Mouse (Mus musculus) MEL (cell line): ENCODE measurements around the gene Frrs1l. TPM values are rescaled to one million over a fixed set of nuclear protein-coding genes. Genes with fewer than 3 reads are reported as not detected.

Experiments
- DNase-seq: peaks from one replicate; pipeline ENCODE4 v3.0.0; 2011; ENCODE audit warnings: low read depth, low spot score
- H3K27ac ChIP-seq: 2 replicates; pipeline ENCODE4 v1.5.1; 2012; ENCODE audit warnings: low read depth, mild to moderate bottlenecking, control low read depth, low read length, moderate library complexity; ENCODE audit not compliant: control insufficient read depth
- H3K27me3 ChIP-seq, 2 experiments: fragments of 150-350 bp in 1 of 2; sonication (generic) in 1 of 2; 2 replicates each; pipeline ENCODE4 v1.6.1; 2012; ENCODE audit warnings: low read length in 2 of 2, mild to moderate bottlenecking in 2 of 2, improper control_type of control experiment in 1 of 2, moderate library complexity in 1 of 2; ENCODE audit not compliant: insufficient read depth in 2 of 2, control insufficient read depth in 1 of 2
- H3K36me3 ChIP-seq, 2 experiments: 2 replicates each; pipeline ENCODE4 v1.6.1; 2012 to 2014; ENCODE audit warnings: low read length in 2 of 2, improper control_type of control experiment in 1 of 2, inconsistent platforms in 1 of 2, mild to moderate bottlenecking in 1 of 2; ENCODE audit not compliant: insufficient read depth in 2 of 2, control insufficient read depth in 1 of 2
- H3K4me1 ChIP-seq, 2 experiments: fragments of 150-350 bp in 1 of 2; sonication (generic) in 1 of 2; 2 replicates each; pipeline ENCODE4 v1.6.1; 2012; ENCODE audit warnings: low read length in 2 of 2, improper control_type of control experiment in 1 of 2, mild to moderate bottlenecking in 1 of 2; ENCODE audit not compliant: insufficient read depth in 2 of 2, control insufficient read depth in 1 of 2
- H3K4me3 ChIP-seq, 2 experiments: fragments of 150-350 bp in 1 of 2; sonication (generic) in 1 of 2; 2 replicates each; pipeline ENCODE4 v1.5.1; 2012; ENCODE audit warnings: low read depth in 2 of 2, low read length in 2 of 2, mild to moderate bottlenecking in 2 of 2, moderate library complexity in 2 of 2, control low read depth in 1 of 2, improper control_type of control experiment in 1 of 2; ENCODE audit not compliant: control insufficient read depth in 1 of 2, insufficient read depth in 1 of 2
- H3K79me2 ChIP-seq: 2 replicates; pipeline ENCODE4 v1.6.1; 2012; ENCODE audit warnings: mild to moderate bottlenecking, low read length, moderate library complexity; ENCODE audit not compliant: control insufficient read depth, poor library complexity, insufficient read depth
- H3K9ac ChIP-seq: 2 replicates; pipeline ENCODE4 v1.6.1; 2012; ENCODE audit warnings: low read depth, mild to moderate bottlenecking, control low read depth, low read length, moderate library complexity; ENCODE audit not compliant: control insufficient read depth, poor library complexity, severe bottlenecking
- H3K9me3 ChIP-seq: fragments of 150-350 bp; sonication (generic); replicated peaks from 2 replicates; pipeline ENCODE4 v1.6.1; 2012; ENCODE audit warnings: mild to moderate bottlenecking, low read length, improper control_type of control experiment, moderate library complexity; ENCODE audit not compliant: insufficient read depth
- BHLHE40 ChIP-seq: IDR thresholded peaks from 2 replicates; pipeline ENCODE4 v1.6.1; 2012; ENCODE audit warnings: low read depth, mild to moderate bottlenecking, inconsistent platforms, low read length, improper control_type of control experiment, borderline replicate concordance
- CHD1 ChIP-seq: IDR thresholded peaks from 2 replicates; pipeline ENCODE4 v1.6.1; 2012; ENCODE audit warnings: low read depth, mild to moderate bottlenecking, inconsistent platforms, low read length, improper control_type of control experiment
- CHD2 ChIP-seq: IDR thresholded peaks from 2 replicates; pipeline ENCODE4 v1.6.1; 2011; ENCODE audit warnings: low read length, improper control_type of control experiment
- ELF1 ChIP-seq: IDR thresholded peaks from 2 replicates; pipeline ENCODE4 v1.6.1; 2014; ENCODE audit warnings: low read depth, mild to moderate bottlenecking, inconsistent platforms, low read length, improper control_type of control experiment, moderate library complexity
- EP300 ChIP-seq, 2 experiments: IDR thresholded peaks; 2 replicates each; pipeline ENCODE4 v1.6.1; 2011; ENCODE audit warnings: improper control_type of control experiment in 2 of 2, low read length in 2 of 2, low read depth in 1 of 2, mild to moderate bottlenecking in 1 of 2
- GABPA ChIP-seq: IDR thresholded peaks from 2 replicates; pipeline ENCODE4 v1.6.1; 2012; ENCODE audit warnings: low read depth, mild to moderate bottlenecking, inconsistent platforms, low read length, improper control_type of control experiment, moderate library complexity
- GATA1 ChIP-seq: IDR thresholded peaks from 2 replicates; pipeline ENCODE4 v1.6.1; 2011; ENCODE audit warnings: low read depth, low read length, improper control_type of control experiment
- HCFC1 ChIP-seq: IDR thresholded peaks from 2 replicates; pipeline ENCODE4 v1.6.1; 2012; ENCODE audit warnings: low read depth, mild to moderate bottlenecking, inconsistent platforms, low read length, improper control_type of control experiment, moderate library complexity
- JUND ChIP-seq: IDR thresholded peaks from 2 replicates; pipeline ENCODE4 v1.6.1; 2011; ENCODE audit warnings: low read depth, mild to moderate bottlenecking, improper control_type of control experiment, low read length
- MAFK ChIP-seq: IDR thresholded peaks from 2 replicates; pipeline ENCODE4 v1.6.1; 2011; ENCODE audit warnings: low read depth, mild to moderate bottlenecking, low read length, improper control_type of control experiment, borderline replicate concordance
- MAX ChIP-seq: IDR thresholded peaks from 2 replicates; pipeline ENCODE4 v1.6.1; 2011; ENCODE audit warnings: low read length, improper control_type of control experiment
- MXI1 ChIP-seq: IDR thresholded peaks from 2 replicates; pipeline ENCODE4 v1.6.1; 2011; ENCODE audit warnings: mild to moderate bottlenecking, low read depth, low read length, improper control_type of control experiment
- MYC ChIP-seq: IDR thresholded peaks from 2 replicates; pipeline ENCODE4 v1.6.1; 2011; ENCODE audit warnings: low read depth, mild to moderate bottlenecking, low read length, improper control_type of control experiment, moderate library complexity
- NELFE ChIP-seq: IDR thresholded peaks from 2 replicates; pipeline ENCODE4 v1.6.1; 2011; ENCODE audit warnings: low read depth, low read length, improper control_type of control experiment
- POLR2A ChIP-seq, 2 experiments: IDR thresholded peaks; 2 replicates each; pipeline ENCODE4 v1.6.1; 2011 to 2012; ENCODE audit warnings: low read length in 2 of 2, mild to moderate bottlenecking in 2 of 2, control low read depth in 1 of 2, improper control_type of control experiment in 1 of 2, low read depth in 1 of 2, moderate library complexity in 1 of 2; ENCODE audit not compliant: control insufficient read depth in 1 of 2, insufficient read depth in 1 of 2, poor library complexity in 1 of 2
- POLR2AphosphoS2 ChIP-seq: IDR thresholded peaks from 2 replicates; pipeline ENCODE4 v1.6.1; 2011; ENCODE audit warnings: low read length, improper control_type of control experiment
- POLR2AphosphoS5 ChIP-seq: IDR thresholded peaks from 2 replicates; pipeline ENCODE4 v1.6.1; 2012; ENCODE audit warnings: low read depth, borderline replicate concordance, mild to moderate bottlenecking, inconsistent platforms, low read length, moderate library complexity, mixed read lengths
- SIN3A ChIP-seq: IDR thresholded peaks from 2 replicates; pipeline ENCODE4 v1.6.1; 2012; ENCODE audit warnings: low read length, improper control_type of control experiment, inconsistent platforms
- SMC3 ChIP-seq: IDR thresholded peaks from 2 replicates; pipeline ENCODE4 v1.6.1; 2011; ENCODE audit warnings: low read depth, low read length, improper control_type of control experiment
- TAL1 ChIP-seq: IDR thresholded peaks from 2 replicates; pipeline ENCODE4 v1.6.1; 2012; ENCODE audit warnings: mild to moderate bottlenecking, inconsistent platforms, low read length, moderate library complexity, mixed read lengths
- TBP ChIP-seq: IDR thresholded peaks from 2 replicates; pipeline ENCODE4 v1.8.0; 2011; ENCODE audit warnings: low read depth, low read length, improper control_type of control experiment
- TCF12 ChIP-seq: IDR thresholded peaks from 2 replicates; pipeline ENCODE4 v1.6.1; 2014; ENCODE audit warnings: low read depth, mild to moderate bottlenecking, inconsistent platforms, low read length, improper control_type of control experiment, moderate library complexity
- UBTF ChIP-seq: IDR thresholded peaks from 2 replicates; pipeline ENCODE4 v1.6.1; 2012; ENCODE audit warnings: low read depth, mild to moderate bottlenecking, inconsistent platforms, low read length, improper control_type of control experiment, moderate library complexity, borderline replicate concordance; ENCODE audit not compliant: insufficient read depth
- USF1 ChIP-seq: IDR thresholded peaks from 2 replicates; pipeline ENCODE4 v1.6.1; 2014; ENCODE audit warnings: low read depth, mild to moderate bottlenecking, inconsistent platforms, low read length, improper control_type of control experiment, moderate library complexity
- USF2 ChIP-seq, 2 experiments: IDR thresholded peaks; 2 replicates each; pipeline ENCODE4 v1.6.1; 2011 to 2012; ENCODE audit warnings: improper control_type of control experiment in 2 of 2, low read length in 2 of 2, borderline replicate concordance in 1 of 2, inconsistent platforms in 1 of 2, low read depth in 1 of 2, mild to moderate bottlenecking in 1 of 2; ENCODE audit not compliant: insufficient read depth in 1 of 2
- ZKSCAN1 ChIP-seq: IDR thresholded peaks from 2 replicates; pipeline ENCODE4 v1.6.1; 2012; ENCODE audit warnings: low read depth, mild to moderate bottlenecking, inconsistent platforms, low read length, improper control_type of control experiment, moderate library complexity
- ZMIZ1 ChIP-seq: IDR thresholded peaks from 2 replicates; pipeline ENCODE4 v1.6.1; 2012; ENCODE audit warnings: low read depth, mild to moderate bottlenecking, inconsistent platforms, low read length, improper control_type of control experiment, moderate library complexity
- ZNF384 ChIP-seq: IDR thresholded peaks from 2 replicates; pipeline ENCODE4 v1.6.1; 2012; ENCODE audit warnings: low read depth, mild to moderate bottlenecking, inconsistent platforms, low read length, improper control_type of control experiment
- polyA plus RNA-seq, 2 experiments: library from polyadenylated mRNA; stranded (reverse) in 1 of 2; unstranded in 1 of 2; fragments of >175 nt in 1 of 2; fragments of >200 nt in 1 of 2; gene quantifications; 2 replicates each; pipeline versions ENCODE4 v1.2.1 to v1.2.4; 2012; ENCODE audit warnings: low replicate concordance in 2 of 2, low read depth in 1 of 2; ENCODE audit not compliant: insufficient read length in 2 of 2, insufficient read depth in 1 of 2, missing spikeins in 1 of 2
- total RNA-seq: library from RNA; depleted of rRNA; stranded (reverse); fragments of 300-350 nt; gene quantifications from 2 replicates; pipeline ENCODE4 v1.2.3, GENCODE M21; 2012

Frrs1l gene
- total and polyA plus RNA-seq, 3 experiments: not detected

GRCm38 (mm10) chr4:57005011-57005410, 14.8 kb upstream of the Frrs1l start:
- TF ChIP-seq GABPA (no peak), MAFK (no peak), ZMIZ1 (no peak), MXI1 (no peak), SIN3A (no peak), NELFE (no peak), USF2 (IDR thresholded peaks at IDR 0.05; ENCODE audit: borderline replicate concordance in 1 of 2, insufficient read depth in 1 of 2, low read depth in 1 of 2, low read length in 2 of 2) (no peak), MYC (no peak), CHD1 (no peak), TBP (no peak), MAX (no peak), TAL1 (no peak), UBTF (no peak), CHD2 (no peak), HCFC1 (no peak), ZKSCAN1 (no peak), SMC3 (no peak), USF1 (no peak), BHLHE40 (no peak), ZNF384 (no peak)
- H3K4me3 ChIP-seq: no peak overlapping the region
- no peak overlapping the region for H3K9ac ChIP-seq
- H3K27me3 ChIP-seq: no peaks in the 10 kb centered on the region
- H3K4me1 ChIP-seq: no peaks in the 10 kb centered on the region
- no peak overlapping the region for H3K27ac ChIP-seq
- H3K36me3 ChIP-seq: no peaks in the 10 kb centered on the region
- no peak for DNase-seq
- H3K9me3 ChIP-seq: no peaks in the 10 kb centered on the region
- no peaks in the 10 kb centered on the region for H3K79me2 ChIP-seq

DNA sequence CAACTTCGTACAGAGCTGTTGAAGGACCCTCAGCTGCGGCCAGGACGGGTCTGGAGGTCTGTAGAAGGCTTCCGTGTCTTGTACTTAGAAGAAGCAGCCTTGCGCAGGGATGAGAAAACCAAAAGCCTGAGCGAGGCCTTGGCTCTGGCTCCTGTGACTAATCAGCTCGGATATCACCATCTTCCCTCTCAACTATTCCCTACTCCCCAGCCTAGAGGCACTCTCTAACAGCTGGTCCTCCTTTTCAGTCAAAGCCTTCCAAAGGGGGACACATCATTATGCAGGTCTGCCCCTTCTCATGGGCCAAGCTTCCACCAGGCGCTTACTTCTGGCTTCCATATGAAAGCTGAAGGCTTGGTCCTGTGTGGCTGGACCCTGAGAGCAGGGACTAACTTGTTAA, 13.7 kb upstream of the Frrs1l start:
- DNase-seq: no peak
- H3K4me1 ChIP-seq: no peaks in the 10 kb centered on the region
- no peak overlapping the region for H3K4me3 ChIP-seq
- H3K27me3 ChIP-seq: no peaks in the 10 kb centered on the region
- H3K36me3 ChIP-seq: no peaks in the 10 kb centered on the region
- H3K79me2 ChIP-seq: no peaks in the 10 kb centered on the region
- TF ChIP-seq TCF12: no peak
- TF ChIP-seq SMC3: no peak
- no peak for TF ChIP-seq SIN3A
- TF ChIP-seq GATA1: no peak
- no peak for TF ChIP-seq ELF1
- no peak for TF ChIP-seq JUND
- TF ChIP-seq BHLHE40: no peak
- no peak for TF ChIP-seq EP300 (IDR thresholded peaks at IDR 0.05; ENCODE audit: low read depth in 1 of 2, low read length in 2 of 2)
- no peak for TF ChIP-seq MXI1
- TF ChIP-seq POLR2AphosphoS2: no peak
- TF ChIP-seq POLR2AphosphoS5: no peak
- TF ChIP-seq MAX: no peak
- TF ChIP-seq POLR2A (IDR thresholded peaks at IDR 0.05; ENCODE audit: control insufficient read depth in 1 of 2, insufficient read depth in 1 of 2, low read depth in 1 of 2, low read length in 2 of 2, poor library complexity in 1 of 2): no peak
- TF ChIP-seq MAFK: no peak
- TF ChIP-seq USF2 (IDR thresholded peaks at IDR 0.05; ENCODE audit: borderline replicate concordance in 1 of 2, insufficient read depth in 1 of 2, low read depth in 1 of 2, low read length in 2 of 2): no peak
- no peaks in the 10 kb centered on the region for H3K9me3 ChIP-seq
- no peak overlapping the region for H3K9ac ChIP-seq
- H3K27ac ChIP-seq: no peak overlapping the region
